Mouse (Mus musculus): ENCODE measurements around the gene Mdm2.

DNA sequence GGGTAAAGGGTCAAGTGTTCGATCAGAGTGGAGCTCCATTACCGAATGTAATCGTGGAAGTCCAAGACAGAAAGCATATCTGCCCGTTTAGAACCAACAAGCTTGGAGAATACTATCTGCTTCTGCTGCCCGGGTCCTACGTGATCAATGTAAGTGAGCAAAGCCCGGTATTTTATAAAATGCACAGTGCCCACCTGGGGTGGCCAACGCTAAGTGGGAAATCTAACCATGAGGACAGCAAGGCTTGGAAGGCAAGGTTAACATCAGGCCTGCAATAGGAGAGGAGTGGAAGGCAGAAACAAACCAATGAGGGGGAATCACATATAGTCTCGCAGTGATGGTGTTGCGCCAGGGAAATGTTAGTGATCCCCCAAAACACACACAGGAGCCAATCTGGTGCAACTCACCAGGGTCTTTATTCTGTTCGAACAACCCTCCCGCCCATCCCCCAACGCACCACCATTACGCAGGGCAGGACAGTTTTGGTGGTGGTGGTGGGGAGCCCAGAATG is 30.5 kb downstream of the Mdm2 start:
- no peak for TF ChIP-seq FLI1 (IDR thresholded peaks at IDR 0.05; ENCODE audit: low read length)
- no peak for TF ChIP-seq GATA1 (IDR thresholded peaks at IDR 0.05; ENCODE audit: borderline replicate concordance, low read length)
